Mouse (Mus musculus) forebrain, embryonic 14.5 days (tissue): ENCODE measurements around the gene Ltb4r2. TPM values are rescaled to one million over a fixed set of nuclear protein-coding genes. Genes with fewer than 3 reads are reported as not detected.

Experiments used
- ATAC-seq: fragments of 200-750 bp; cut with Nextera tagmentation; 2 replicates; pipeline ENCODE4 v1.8.0; 2017; ENCODE audit warnings: mild to moderate bottlenecking, moderate library complexity
- DNase-seq: peaks from one replicate; pipeline ENCODE4 v3.0.0-alpha.2; 2015; ENCODE audit warnings: low spot score
- H3K27ac ChIP-seq: fragments of 300-500 bp; sonication (generic); 2 replicates; pipeline ENCODE4 v1.5.1; 2014; ENCODE audit warnings: low read depth, mild to moderate bottlenecking, control low read depth, low read length, moderate library complexity
- H3K27me3 ChIP-seq: fragments of 300-500 bp; sonication (generic); replicated peaks from 2 replicates; pipeline ENCODE4 v1.6.1; 2014; ENCODE audit warnings: low read length, control low read depth, mixed read lengths; ENCODE audit not compliant: control insufficient read depth, insufficient read depth
- H3K36me3 ChIP-seq: fragments of 300-500 bp; sonication (generic); 2 replicates; pipeline ENCODE4 v1.6.1; 2014; ENCODE audit warnings: low read length, control low read depth; ENCODE audit not compliant: control insufficient read depth, insufficient read depth
- H3K4me1 ChIP-seq: fragments of 300-500 bp; sonication (generic); 2 replicates; pipeline ENCODE4 v1.6.1; 2014; ENCODE audit warnings: antibody characterized with exemption, low read length, control low read depth; ENCODE audit not compliant: control insufficient read depth, insufficient read depth
- H3K4me2 ChIP-seq: fragments of 300-500 bp; sonication (generic); 2 replicates; pipeline ENCODE4 v1.6.1; 2014; ENCODE audit warnings: mild to moderate bottlenecking, control low read depth, low read length
- H3K4me3 ChIP-seq: fragments of 300-500 bp; sonication (generic); 2 replicates; pipeline ENCODE4 v1.5.1; 2014; ENCODE audit warnings: low read depth, low read length, control low read depth
- H3K9ac ChIP-seq: fragments of 300-500 bp; sonication (generic); 2 replicates; pipeline ENCODE4 v1.6.1; 2014; ENCODE audit warnings: mild to moderate bottlenecking, low read length, control low read depth, moderate library complexity
- H3K9me3 ChIP-seq: fragments of 300-500 bp; sonication (generic); replicated peaks from 2 replicates; pipeline ENCODE4 v1.6.1; 2016; ENCODE audit warnings: low read length, control low read depth, mixed read lengths; ENCODE audit not compliant: control insufficient read depth
- WGBS: fragments of 180-500 bp; shearing (Covaris S2); extraction: QIAGEN DNeasy Blood & Tissue Kit; methylation state at CpG from one replicate; pipeline ENCODE4 v1.1.7; 2014; 5-methylcytosine and 5-hydroxymethylcytosine counted together
- polyA plus RNA-seq: library from polyadenylated mRNA; unstranded; fragments of >200 nt; fragmentation: Nextera tagmentation; extraction: Ambion mirVana; gene quantifications from 2 replicates; pipeline ENCODE4 v1.2.1, GENCODE M21; 2014

Ltb4r2 gene
- polyA plus RNA-seq, 1 experiment from 2014 or later = 0.14 TPM

- 86% methylated on average over 15 of the region's 15 CpGs for WGBS
- no peaks in the 10 kb centered on the region for H3K27me3 ChIP-seq
- DNase-seq (no peak), ATAC-seq (no peak)
- H3K9me3 ChIP-seq = no peaks in the 10 kb centered on the region
- H3K4me1 ChIP-seq = no peaks in the 10 kb centered on the region
- H3K36me3 ChIP-seq = no peaks in the 10 kb centered on the region
- H3K4me2 ChIP-seq = no peak overlapping the region
- H3K27ac ChIP-seq = no peak overlapping the region
- H3K9ac ChIP-seq = no peak overlapping the region
- no peak overlapping the region for H3K4me3 ChIP-seq
These were observed 34.3 kb downstream of the Ltb4r2 start for GRCm38 (mm10) chr14:55795380-55796163.

Other genes starting within 250 kb of the Ltb4r2 start
- not detected in 2 replicates for gene Nrl, start 236.4 kb upstream of the Ltb4r2 start, polyA plus RNA-seq
- gene Pck2, start 221.2 kb upstream of the Ltb4r2 start, polyA plus RNA-seq = 10.7 and 11.6 TPM in 2 replicates
- gene Dcaf11, start 201.4 kb upstream of the Ltb4r2 start, polyA plus RNA-seq = 130 and 137 TPM in 2 replicates
- gene A730061H03Rik, start 201.0 kb upstream of the Ltb4r2 start, polyA plus RNA-seq = not detected in 2 replicates
- gene Fitm1, start 185.8 kb upstream of the Ltb4r2 start, polyA plus RNA-seq = not detected in 2 replicates
- gene Psme1, start 183.3 kb upstream of the Ltb4r2 start, polyA plus RNA-seq = 192 and 204 TPM in 2 replicates
- 13.9 and 17.6 TPM in 2 replicates for gene Emc9, start 176.1 kb upstream of the Ltb4r2 start, polyA plus RNA-seq
- gene Psme2, start 170.3 kb upstream of the Ltb4r2 start, polyA plus RNA-seq = 206 and 213 TPM in 2 replicates
- 11.0 and 13.0 TPM in 2 replicates for gene Rnf31, start 169.7 kb upstream of the Ltb4r2 start, polyA plus RNA-seq
- gene Irf9, start 157.9 kb upstream of the Ltb4r2 start, polyA plus RNA-seq = 6.3 and 6.9 TPM in 2 replicates
- gene Rec8, start 143.4 kb upstream of the Ltb4r2 start, polyA plus RNA-seq = 6.5 and 7.0 TPM in 2 replicates
- 80.8 and 82.5 TPM in 2 replicates for gene Ipo4, start 125.5 kb upstream of the Ltb4r2 start, polyA plus RNA-seq
- gene Gm49378, start 123.5 kb upstream of the Ltb4r2 start, polyA plus RNA-seq = 1.8 and 3.4 TPM in 2 replicates
- 56.5 and 57.5 TPM in 2 replicates for gene Tm9sf1, start 117.6 kb upstream of the Ltb4r2 start, polyA plus RNA-seq
- 0.17 and 0.20 TPM in 2 replicates for gene Tssk4, start 111.2 kb upstream of the Ltb4r2 start, polyA plus RNA-seq
- gene Mdp1, start 100.9 kb upstream of the Ltb4r2 start, polyA plus RNA-seq = 62.7 and 64.4 TPM in 2 replicates
- gene Gmpr2, start 89.5 kb upstream of the Ltb4r2 start, polyA plus RNA-seq = 48.7 and 49.6 TPM in 2 replicates
- gene Nedd8, start 89.3 kb upstream of the Ltb4r2 start, polyA plus RNA-seq = 622 and 707 TPM in 2 replicates
- gene Tinf2, start 79.6 kb upstream of the Ltb4r2 start, polyA plus RNA-seq = 30.6 and 37.5 TPM in 2 replicates
- 0.10 and 0.12 TPM in 2 replicates for gene Tgm1, start 47.5 kb upstream of the Ltb4r2 start, polyA plus RNA-seq
- gene Rabggta, start 39.2 kb upstream of the Ltb4r2 start, polyA plus RNA-seq = 34.2 and 38.3 TPM in 2 replicates
- gene Dhrs1, start 15.7 kb upstream of the Ltb4r2 start, polyA plus RNA-seq = 83.8 and 84.4 TPM in 2 replicates
- 36.3 and 36.6 TPM in 2 replicates for gene Nop9, start 15.7 kb upstream of the Ltb4r2 start, polyA plus RNA-seq
- gene Cideb, start 3.0 kb upstream of the Ltb4r2 start, polyA plus RNA-seq = 0.14 TPM in 1 of 2 replicates, not detected in the other
- gene Ltb4r1, start 4.5 kb downstream of the Ltb4r2 start, polyA plus RNA-seq = 0.28 TPM in 1 of 2 replicates, not detected in the other
- gene Adcy4, start 22.7 kb downstream of the Ltb4r2 start, polyA plus RNA-seq = 1.9 and 3.3 TPM in 2 replicates
- 2.4 and 4.1 TPM in 2 replicates for gene Ripk3, start 27.4 kb downstream of the Ltb4r2 start, polyA plus RNA-seq
- gene Nfatc4, start 61.7 kb downstream of the Ltb4r2 start, polyA plus RNA-seq = 8.3 and 9.1 TPM in 2 replicates
- 6.2 and 7.4 TPM in 2 replicates for gene Nynrin, start 92.6 kb downstream of the Ltb4r2 start, polyA plus RNA-seq
- 0.20 and 0.27 TPM in 2 replicates for gene Cbln3, start 123.0 kb downstream of the Ltb4r2 start, polyA plus RNA-seq
- 4.6 and 5.4 TPM in 2 replicates for gene Khnyn, start 123.5 kb downstream of the Ltb4r2 start, polyA plus RNA-seq
- gene Sdr39u1, start 138.9 kb downstream of the Ltb4r2 start, polyA plus RNA-seq = 99.0 and 110 TPM in 2 replicates
- gene Cma1, start 183.2 kb downstream of the Ltb4r2 start, polyA plus RNA-seq = 0.27 and 0.35 TPM in 2 replicates
- not detected in 2 replicates for gene Cma2, start 189.6 kb downstream of the Ltb4r2 start, polyA plus RNA-seq